15 mouse cellular contexts compared by ENCODE assay signal in genomic region chr6:41727989-41728609, GRCm38 (mm10). TPM values are rescaled to one million over a fixed set of nuclear protein-coding genes. Genes with fewer than 3 reads are reported as not detected.
DNase-seq lines count a peak whose midpoint lies in the region; ATAC-seq and TF ChIP-seq lines count a peak whose summit lies in the region.
"Had no signal": no experiment of that assay in that cellular context is flagged by ENCODE, and none has a peak within 500 bp of the region (broad histone marks: within the 10 kb centered on the region; RNA-seq: fewer than 3 reads in every experiment).

No protein-coding gene starts in this region.

- H3K9me3 ChIP-seq in lung, postnatal 0 days (ENCODE audit: low read length): no peaks in the 10 kb centered on the region
- no peaks in the 10 kb centered on the region for H3K9me3 ChIP-seq in liver, embryonic 16.5 days (replicated peaks; ENCODE audit: control insufficient read depth, low read length)
- H3K9me3 ChIP-seq: limb, embryonic 13.5 days had no signal

- no peak overlapping the region for H3K4me2 ChIP-seq in lung, postnatal 0 days (replicated peaks; ENCODE audit: low read depth, low read length)
- H3K4me2 ChIP-seq in liver, embryonic 16.5 days (ENCODE audit: low read depth, low read length): no peak overlapping the region
- H3K4me2 ChIP-seq: limb, embryonic 13.5 days had no signal

- no peak for TF ChIP-seq EP300 in lung, postnatal 0 days (IDR thresholded peaks at IDR 0.05)

- no peaks in the 10 kb centered on the region for H3K27me3 ChIP-seq in lung, postnatal 0 days (replicated peaks; ENCODE audit: insufficient read depth, low read length)
- H3K27me3 ChIP-seq in liver, embryonic 16.5 days (ENCODE audit: control insufficient read depth, insufficient read depth, low read depth, low read length): no peaks in the 10 kb centered on the region; the same call in 1 of the 2 replicates
- H3K27me3 ChIP-seq: limb, embryonic 13.5 days had no signal

- ATAC-seq in lung, postnatal 0 days: no peak
- peak; percentile 79 for ATAC-seq in liver, embryonic 16.5 days (ENCODE audit: low read depth)
- ATAC-seq: intestine, embryonic 16.5 days had no signal

- H3K9ac ChIP-seq in lung, postnatal 0 days (replicated peaks; ENCODE audit: low read depth): no peak overlapping the region
- H3K9ac ChIP-seq in liver, embryonic 16.5 days (ENCODE audit: low read depth, low read length): peak overlapping the region; percentile 34; the same call in 1 of the 2 replicates
- H3K9ac ChIP-seq: limb, embryonic 13.5 days had no signal

- 62% methylated on average over 1 of the region's 1 CpGs for WGBS in lung, postnatal 0 days
- WGBS in liver, embryonic 16.5 days (ENCODE audit: insufficient replicate concordance): 57% methylated on average over 1 of the region's 1 CpGs

- peak; percentile 2 for DNase-seq in lung, postnatal 10 days
- no peak for DNase-seq in lung, postnatal 0 days (ENCODE audit: low spot score)
- DNase-seq in c-Kit-positive CD71-positive TER-119-positive erythroid progenitor cells, embryonic 14.5 days (ENCODE audit: low spot score): peak; percentile 48
- DNase-seq in thymus, postnatal 4 days: peak; percentile 68
- no peak for DNase-seq in right cerebral cortex, adult 2 months (ENCODE audit: low spot score in 2 of 2)
- no peak for DNase-seq in adipocyte (ENCODE audit: low spot score)
- DNase-seq: cerebellum, adult 11 months; gastrocnemius, postnatal 36 days; heart, postnatal 10 days had no signal

- H3K36me3 ChIP-seq in lung, postnatal 0 days (ENCODE audit: insufficient read depth, low read length): no peaks in the 10 kb centered on the region
- H3K36me3 ChIP-seq in liver, embryonic 16.5 days (ENCODE audit: control insufficient read depth, insufficient read depth): no peaks in the 10 kb centered on the region
- H3K36me3 ChIP-seq: limb, embryonic 13.5 days had no signal

- no peak overlapping the region for H3K4me3 ChIP-seq in lung, postnatal 0 days (ENCODE audit: low read depth, low read length)
- H3K4me3 ChIP-seq in liver, embryonic 16.5 days (ENCODE audit: low read depth, low read length): no peak overlapping the region
- H3K4me3 ChIP-seq: limb, embryonic 13.5 days had no signal

- no peaks in the 10 kb centered on the region for H3K4me1 ChIP-seq in lung, postnatal 0 days (ENCODE audit: insufficient read depth, low read depth, low read length)
- H3K4me1 ChIP-seq in liver, embryonic 16.5 days (ENCODE audit: control insufficient read depth, low read depth, low read length): peaks cover 4% of the 10 kb centered on the region
- H3K4me1 ChIP-seq: limb, embryonic 13.5 days had no signal

- no peak for TF ChIP-seq CTCF in lung, postnatal 0 days (IDR thresholded peaks at IDR 0.05)

- no peak overlapping the region for H3K27ac ChIP-seq in lung, postnatal 0 days (ENCODE audit: low read length)
- H3K27ac ChIP-seq in liver, embryonic 16.5 days (ENCODE audit: low read length): no peak overlapping the region
- H3K27ac ChIP-seq: limb, embryonic 13.5 days had no signal

RNA-seq across cellular contexts. Expression of gene Kel, which starts 24.0 kb away (rescaled TPM):
- 1.1 and 1.6 TPM in 2 replicates for polyA plus RNA-seq in lung, postnatal 0 days (2015; fragmentation: Nextera tagmentation; extraction: Ambion mirVana)
- 308 and 322 TPM in 2 replicates for polyA plus RNA-seq in liver, embryonic 16.5 days (2015; fragmentation: Nextera tagmentation; extraction: Ambion mirVana)

RNA-seq across cellular contexts. Expression of gene Llcfc1, which starts 43.9 kb away (rescaled TPM):
- not detected in 2 replicates for polyA plus RNA-seq in lung, postnatal 0 days (2015; fragmentation: Nextera tagmentation; extraction: Ambion mirVana)
- not detected in 2 replicates for polyA plus RNA-seq in liver, embryonic 16.5 days (2015; fragmentation: Nextera tagmentation; extraction: Ambion mirVana)
- polyA plus RNA-seq: forebrain, embryonic 11.5 days; limb, embryonic 13.5 days; neural tube, embryonic 11.5 days had no signal

RNA-seq across cellular contexts. Expression of gene Olfr459, which starts 46.9 kb away (rescaled TPM):
- polyA plus RNA-seq in lung, postnatal 0 days (2015; fragmentation: Nextera tagmentation; extraction: Ambion mirVana): not detected in 2 replicates
- polyA plus RNA-seq in liver, embryonic 16.5 days (2015; fragmentation: Nextera tagmentation; extraction: Ambion mirVana): not detected in 2 replicates
- polyA plus RNA-seq: forebrain, embryonic 11.5 days; intestine, embryonic 16.5 days; limb, embryonic 13.5 days; neural tube, embryonic 11.5 days; stomach, embryonic 14.5 days had no signal

RNA-seq across cellular contexts. Expression of gene Trpv5, which starts 47.5 kb away (rescaled TPM):
- polyA plus RNA-seq in lung, postnatal 0 days (2015; fragmentation: Nextera tagmentation; extraction: Ambion mirVana): not detected in 2 replicates
- polyA plus RNA-seq in liver, embryonic 16.5 days (2015; fragmentation: Nextera tagmentation; extraction: Ambion mirVana): 0.05 and 0.06 TPM in 2 replicates
- polyA plus RNA-seq: forebrain, embryonic 11.5 days; limb, embryonic 13.5 days; neural tube, embryonic 11.5 days; stomach, embryonic 14.5 days had no signal

Comparison
In these comparisons a context has a peak if more than half of its experiments do, and no peak if none do; other contexts are left out.
1. DNase-seq: peak in lung, postnatal 10 days (single experiment), c-Kit-positive CD71-positive TER-119-positive erythroid progenitor cells, embryonic 14.5 days (single experiment) and thymus, postnatal 4 days (single experiment); none in lung, postnatal 0 days (single experiment), right cerebral cortex, adult 2 months (0 of 2) and adipocyte (single experiment).
2. RNA of gene Kel, which starts 24.0 kb away (polyA plus RNA-seq): 308 to 322 TPM in liver, embryonic 16.5 days; 1.1 to 1.6 TPM in lung, postnatal 0 days; every median in the first group is over 100 times any median in the second.